Mouse (Mus musculus): ENCODE results near the gene Dyrk2.

Dyrk2 gene

GRCm38 (mm10) chr10:118852554-118852953, 17.5 kb downstream of the Dyrk2 start:
- in situ Hi-C loops (cut with MboI; ENCODE audit: low pct_unique_long_range_greater_than_20kb in 1 of 2, low sequenced_read_pairs in 2 of 2, unreplicated experiment in 1 of 2) = no loop called here

DNA sequence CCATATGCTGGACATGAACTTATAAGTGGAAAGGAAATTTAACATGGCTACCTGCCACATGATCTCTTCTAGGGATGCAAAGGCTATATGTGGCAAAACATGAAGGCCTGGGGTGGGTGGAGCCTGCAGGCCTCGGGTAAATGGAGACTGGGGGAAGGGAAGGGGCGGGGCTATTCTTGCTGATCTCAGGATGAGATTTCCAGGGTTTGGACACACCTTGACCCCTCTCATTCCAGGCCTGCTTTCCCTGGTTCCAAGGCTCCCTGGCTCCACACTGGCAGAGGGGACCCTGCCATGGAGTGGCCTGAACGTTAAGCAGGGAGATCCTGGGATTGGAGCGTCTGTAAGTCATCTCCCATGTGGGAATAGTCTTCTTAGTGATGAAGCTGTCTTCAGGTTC, 21.5 kb downstream of the Dyrk2 start:
- in situ Hi-C loops (cut with MboI; ENCODE audit: low pct_unique_long_range_greater_than_20kb in 1 of 2, low sequenced_read_pairs in 2 of 2, unreplicated experiment in 1 of 2) = no loop called here

GRCm38 (mm10) chr10:118846991-118847545, 22.9 kb downstream of the Dyrk2 start:
- in situ Hi-C loops (cut with MboI; ENCODE audit: low pct_unique_long_range_greater_than_20kb in 1 of 2, low sequenced_read_pairs in 2 of 2, unreplicated experiment in 1 of 2) = no loop called here

DNA sequence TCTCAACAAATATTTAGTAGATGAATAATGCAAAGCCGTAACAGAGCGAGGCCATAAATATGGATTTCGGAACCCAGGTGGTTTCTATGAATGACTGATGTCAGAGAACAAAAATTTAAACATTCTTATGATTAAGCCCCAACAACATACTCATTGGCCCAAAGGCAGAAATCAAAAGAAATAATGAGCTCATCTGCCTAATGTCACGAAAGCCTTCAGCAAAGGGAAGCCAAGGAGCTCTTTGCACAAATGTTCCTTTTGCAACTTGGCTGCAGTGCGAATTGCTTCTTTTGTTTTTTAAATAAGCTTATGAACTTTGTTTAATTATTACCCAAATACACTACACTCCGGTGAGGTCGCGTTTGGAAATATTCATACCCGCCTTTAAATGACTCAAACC, 29.4 kb downstream of the Dyrk2 start:
- in situ Hi-C loops (cut with MboI; ENCODE audit: low pct_unique_long_range_greater_than_20kb in 1 of 2, low sequenced_read_pairs in 2 of 2, unreplicated experiment in 1 of 2) = no loop called here

GRCm38 (mm10) chr10:118839343-118840141, 30.5 kb downstream of the Dyrk2 start:
- in situ Hi-C loops (cut with MboI; ENCODE audit: low pct_unique_long_range_greater_than_20kb in 1 of 2, low sequenced_read_pairs in 2 of 2, unreplicated experiment in 1 of 2) = no loop called here

DNA sequence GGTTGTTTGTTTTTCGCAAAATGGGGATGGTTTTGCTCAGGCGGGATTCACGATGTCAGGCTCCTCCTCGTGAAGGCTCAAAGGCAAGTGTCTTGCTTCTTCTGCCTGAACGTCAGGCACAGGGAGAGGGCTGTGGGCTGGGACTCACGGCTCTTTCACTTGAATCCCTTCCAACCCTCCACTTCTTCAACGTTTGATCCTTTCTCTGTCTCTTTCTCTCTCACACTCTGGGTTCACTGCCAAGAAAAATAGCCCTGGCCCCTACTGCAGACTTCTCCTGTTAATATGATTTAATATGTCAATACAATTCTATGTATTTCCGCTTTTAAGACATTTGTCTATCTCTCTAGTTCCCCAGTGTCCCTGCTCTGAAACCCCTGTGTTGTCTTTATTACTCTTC, 32.4 kb downstream of the Dyrk2 start:
- in situ Hi-C loops (cut with MboI; ENCODE audit: low pct_unique_long_range_greater_than_20kb in 1 of 2, low sequenced_read_pairs in 2 of 2, unreplicated experiment in 1 of 2) = no loop called here

- in situ Hi-C loops (cut with MboI; ENCODE audit: low pct_unique_long_range_greater_than_20kb in 1 of 2, low sequenced_read_pairs in 2 of 2, unreplicated experiment in 1 of 2) = no loop called here
Measured at GRCm38 (mm10) chr10:118831190-118831589, 38.8 kb downstream of the Dyrk2 start.

DNA sequence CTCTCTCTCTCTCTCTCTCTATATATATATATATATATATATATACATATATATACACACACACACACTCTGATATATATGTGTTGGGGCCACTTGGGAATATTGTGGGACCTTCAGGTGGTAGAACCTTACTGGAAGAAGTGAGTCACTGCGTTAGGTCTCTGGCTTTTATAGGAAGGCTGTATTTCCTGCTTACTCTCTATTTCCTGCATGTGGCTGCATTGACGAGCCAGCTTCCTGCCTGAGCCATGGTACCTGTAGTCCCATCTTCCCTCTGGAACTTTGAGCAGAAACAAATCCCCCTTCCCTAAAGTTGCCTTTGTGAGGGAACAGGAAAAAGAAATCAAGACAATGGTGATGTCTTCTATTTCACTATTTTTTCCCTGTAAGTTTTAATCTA, 40.4 kb downstream of the Dyrk2 start:
- in situ Hi-C loops (cut with MboI; ENCODE audit: low pct_unique_long_range_greater_than_20kb in 1 of 2, low sequenced_read_pairs in 2 of 2, unreplicated experiment in 1 of 2) = no loop called here

GRCm38 (mm10) chr10:118827116-118827515, 42.9 kb downstream of the Dyrk2 start:
- in situ Hi-C loops (cut with MboI; ENCODE audit: low pct_unique_long_range_greater_than_20kb in 1 of 2, low sequenced_read_pairs in 2 of 2, unreplicated experiment in 1 of 2) = no loop called here

- in situ Hi-C loops (cut with MboI; ENCODE audit: low pct_unique_long_range_greater_than_20kb in 1 of 2, low sequenced_read_pairs in 2 of 2, unreplicated experiment in 1 of 2) = no loop called here
Measured at GRCm38 (mm10) chr10:118824830-118825229, 45.2 kb downstream of the Dyrk2 start.

DNA sequence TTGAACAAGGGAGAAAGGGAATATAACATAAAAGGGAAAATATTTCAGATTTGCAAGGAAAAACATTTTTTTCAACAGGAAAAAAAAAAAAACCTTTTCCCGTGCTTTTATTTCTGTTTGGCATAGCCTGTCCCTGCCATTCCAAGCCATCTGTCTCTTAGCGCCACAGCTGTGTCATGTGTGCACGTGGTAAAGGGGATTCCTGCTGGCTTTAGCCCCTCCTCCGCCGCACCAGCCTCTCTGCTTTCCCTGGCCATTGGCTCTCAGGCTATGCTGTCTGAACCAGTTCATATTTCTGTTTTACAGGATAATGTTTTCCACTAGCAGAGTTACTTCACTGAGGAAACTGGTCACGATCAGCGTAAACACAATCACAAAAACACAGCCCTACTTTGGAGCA, 49.1 kb downstream of the Dyrk2 start:
- in situ Hi-C loops (cut with MboI; ENCODE audit: low pct_unique_long_range_greater_than_20kb in 1 of 2, low sequenced_read_pairs in 2 of 2, unreplicated experiment in 1 of 2) = no loop called here

DNA sequence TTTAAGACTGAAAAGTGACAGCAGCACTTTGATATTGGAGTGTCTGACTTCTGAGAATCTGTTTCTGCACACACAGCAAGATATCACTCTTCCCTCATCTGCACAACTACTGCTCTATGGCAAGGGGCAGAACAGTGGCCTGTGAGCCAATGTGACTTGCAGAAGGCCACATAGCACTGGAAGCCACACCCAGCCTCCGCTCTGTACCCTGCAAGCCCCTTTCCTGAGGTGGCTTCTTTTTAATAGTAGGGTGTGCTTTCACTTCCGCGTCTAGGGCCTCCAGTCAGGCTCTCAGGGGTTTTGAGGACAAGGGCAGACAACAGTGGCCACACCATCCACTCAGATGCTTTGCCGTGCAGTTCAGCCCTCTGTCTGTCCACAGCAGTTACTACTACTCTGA, 50.2 kb downstream of the Dyrk2 start:
- in situ Hi-C loops (cut with MboI; ENCODE audit: low pct_unique_long_range_greater_than_20kb in 1 of 2, low sequenced_read_pairs in 2 of 2, unreplicated experiment in 1 of 2) = no loop called here

DNA sequence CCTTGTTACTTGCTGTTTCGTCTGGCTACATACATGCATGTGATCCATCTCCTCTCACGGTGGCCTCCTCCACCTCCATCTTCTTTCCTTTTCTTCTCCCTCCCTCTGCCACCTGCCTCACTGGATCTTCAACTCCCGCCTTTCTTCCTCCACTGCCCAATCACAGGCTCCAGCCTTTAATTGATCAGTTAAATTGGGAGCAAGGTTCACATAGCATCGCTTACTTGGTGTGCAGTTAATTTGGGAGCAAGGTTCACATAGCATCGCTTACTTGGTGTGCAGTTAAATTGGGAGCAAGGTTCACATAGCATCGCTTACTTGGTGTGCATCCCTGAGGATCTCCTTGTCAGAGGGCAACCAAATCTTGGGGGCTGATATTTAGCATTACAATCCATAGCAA, 52.9 kb downstream of the Dyrk2 start:
- in situ Hi-C loops (cut with MboI; ENCODE audit: low pct_unique_long_range_greater_than_20kb in 1 of 2, low sequenced_read_pairs in 2 of 2, unreplicated experiment in 1 of 2) = no loop called here

DNA sequence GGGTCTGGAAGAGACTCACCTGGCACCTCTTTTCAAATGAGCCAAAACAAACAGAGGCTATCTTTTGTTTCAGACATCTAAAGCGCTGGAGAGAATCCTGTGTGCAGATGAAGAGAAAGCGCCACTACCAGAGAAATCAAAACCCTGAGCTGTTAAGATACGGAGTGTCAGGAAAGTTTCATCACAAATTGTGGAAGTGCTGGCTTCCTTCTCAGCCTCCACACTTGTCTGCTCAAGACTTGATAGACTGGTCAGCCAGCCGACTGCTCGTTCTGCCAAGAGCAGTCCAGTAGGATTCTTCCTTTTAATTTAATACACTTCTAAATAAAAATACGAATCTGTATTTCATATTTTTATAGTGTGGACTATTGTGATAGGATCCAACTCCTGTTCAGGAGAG, 58.1 kb downstream of the Dyrk2 start:
- in situ Hi-C loops (cut with MboI; ENCODE audit: low pct_unique_long_range_greater_than_20kb in 1 of 2, low sequenced_read_pairs in 2 of 2, unreplicated experiment in 1 of 2) = no loop called here

- in situ Hi-C loops (cut with MboI; ENCODE audit: low pct_unique_long_range_greater_than_20kb in 1 of 2, low sequenced_read_pairs in 2 of 2, unreplicated experiment in 1 of 2) = no loop called here
Measured at GRCm38 (mm10) chr10:118810908-118811711, 58.9 kb downstream of the Dyrk2 start.
